Mouse (Mus musculus) gastrocnemius, adult 2 months (tissue): ENCODE results near the gene Ndufaf2. TPM values are rescaled to one million over a fixed set of nuclear protein-coding genes. Genes with fewer than 3 reads are reported as not detected.

Experiments used
- DNase-seq: peaks from one replicate; pipeline ENCODE4 v3.0.0; 2022
- H3K27ac ChIP-seq: fragments of 200-600 bp; 2 replicates; pipeline ENCODE4 v1.8.1; 2022; ENCODE audit warnings: mild to moderate bottlenecking
- H3K4me3 ChIP-seq: fragments of 200-600 bp; 2 replicates; pipeline ENCODE4 v1.8.1; 2022; ENCODE audit warnings: mild to moderate bottlenecking, moderate library complexity
- CTCF ChIP-seq: fragments of 200-600 bp; IDR thresholded peaks from 2 replicates; pipeline ENCODE4 v1.8.1; 2022; ENCODE audit warnings: antibody characterized with exemption, mild to moderate bottlenecking, moderate library complexity
- intact Hi-C: fragments of 180-260 bp; cut with DNase I; formaldehyde crosslinking; loops from one replicate; pipeline ENCODE4 v1.15.1; 2025
- total RNA-seq, 2 experiments: library from RNA; stranded (reverse); gene quantifications; 2 replicates each; pipeline ENCODE4 v1.2.3; 2021

The Ndufaf2 gene
- total RNA-seq, 2 experiments from 2014 or later = 13.4 to 20.2 TPM

GRCm38 (mm10) chr13:108063374-108064134, 94.9 kb downstream of the Ndufaf2 start:
- intact Hi-C loops = no loop called here
- Histone ChIP-seq H3K27ac (no peak overlapping the region), H3K4me3 (no peak overlapping the region)
- no peak for DNase-seq
- TF ChIP-seq CTCF = no peak

DNA sequence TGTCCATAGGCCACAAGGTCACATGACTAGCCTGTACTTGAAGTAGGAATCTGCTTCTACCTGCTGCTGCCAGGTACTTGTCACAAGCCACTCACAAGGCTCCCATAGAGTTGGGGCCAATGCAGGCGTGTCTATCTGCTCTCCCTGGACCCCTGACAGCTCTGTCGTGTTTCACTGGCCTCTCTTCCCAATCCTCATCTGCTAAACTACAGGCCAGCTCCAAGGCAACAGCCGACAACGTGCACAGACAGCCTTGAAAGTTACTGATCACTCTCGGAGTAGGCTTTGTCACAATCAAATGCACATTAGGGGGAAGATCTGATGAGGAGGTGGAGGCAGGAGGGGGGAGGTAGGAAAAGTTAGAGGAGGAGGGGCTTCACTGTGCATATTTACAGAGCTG, 95.5 kb downstream of the Ndufaf2 start:
- DNase-seq = no peak
- intact Hi-C loops = no loop called here
- TF ChIP-seq CTCF = no peak
- no peak overlapping the region for H3K4me3 ChIP-seq
- no peak overlapping the region for H3K27ac ChIP-seq

- Histone ChIP-seq H3K4me3 (no peak overlapping the region), H3K27ac (no peak overlapping the region)
- DNase-seq = no peak
- no peak for TF ChIP-seq CTCF
- intact Hi-C loops = no loop called here
These were observed 97.4 kb downstream of the Ndufaf2 start for GRCm38 (mm10) chr13:108060936-108061578.

- no peak for DNase-seq
- TF ChIP-seq CTCF = no peak
- Histone ChIP-seq H3K27ac (no peak overlapping the region), H3K4me3 (no peak overlapping the region)
- intact Hi-C loops = no loop called here
These were observed 98.0 kb downstream of the Ndufaf2 start for GRCm38 (mm10) chr13:108060286-108060885.

DNA sequence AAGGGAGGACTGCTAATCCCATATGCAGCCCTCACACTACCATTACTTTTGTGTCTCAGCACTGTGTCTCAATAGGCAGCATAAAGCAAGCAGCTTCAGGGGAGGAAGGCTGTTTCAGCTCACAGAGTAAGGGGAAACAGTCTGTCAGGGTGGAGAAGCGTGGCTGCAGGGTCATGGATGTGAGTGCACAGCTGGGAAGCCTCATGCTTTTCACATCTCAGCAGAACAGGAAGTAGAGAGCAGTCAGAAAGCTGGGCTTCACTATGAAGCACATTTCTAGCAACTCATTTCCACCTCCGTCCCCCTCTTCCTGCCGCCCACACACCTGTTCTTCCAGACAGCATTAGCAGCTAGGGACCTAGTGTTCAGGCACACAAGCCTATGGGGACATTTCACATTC, 101.5 kb downstream of the Ndufaf2 start:
- intact Hi-C loops = no loop called here
- H3K4me3 ChIP-seq = no peak overlapping the region
- no peak for TF ChIP-seq CTCF
- H3K27ac ChIP-seq = no peak overlapping the region
- DNase-seq = no peak

- DNase-seq = no peak
- no peak for TF ChIP-seq CTCF
- Histone ChIP-seq H3K4me3 (no peak overlapping the region), H3K27ac (no peak overlapping the region)
- intact Hi-C loops = no loop called here
These were observed 111.1 kb downstream of the Ndufaf2 start for GRCm38 (mm10) chr13:108047364-108047763.

- Histone ChIP-seq H3K4me3 (no peak overlapping the region), H3K27ac (no peak overlapping the region)
- intact Hi-C loops = no loop called here
- no peak for DNase-seq
- no peak for TF ChIP-seq CTCF
These were observed 111.5 kb downstream of the Ndufaf2 start for GRCm38 (mm10) chr13:108046891-108047290.

DNA sequence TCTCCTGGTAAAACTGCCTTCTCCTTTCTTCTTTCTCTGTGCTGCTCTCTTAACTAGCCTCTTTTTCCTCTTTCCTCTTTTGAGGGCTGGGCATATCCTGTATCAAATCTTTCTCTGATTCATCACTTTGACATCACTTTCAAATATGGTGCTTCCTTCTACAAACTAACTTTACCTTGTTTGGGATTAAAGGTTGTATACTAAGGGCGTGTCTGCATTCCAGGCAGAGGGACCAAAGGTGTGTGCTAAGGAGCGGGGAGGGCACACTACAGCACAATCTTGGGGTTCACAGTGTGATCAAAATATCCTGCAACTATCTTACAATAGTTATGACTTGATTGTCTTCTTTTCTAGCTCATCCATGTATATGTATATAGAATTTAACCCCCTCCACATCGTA, 112.4 kb downstream of the Ndufaf2 start:
- Histone ChIP-seq H3K4me3 (no peak overlapping the region), H3K27ac (no peak overlapping the region)
- intact Hi-C loops = no loop called here
- no peak for TF ChIP-seq CTCF
- DNase-seq = no peak

DNA sequence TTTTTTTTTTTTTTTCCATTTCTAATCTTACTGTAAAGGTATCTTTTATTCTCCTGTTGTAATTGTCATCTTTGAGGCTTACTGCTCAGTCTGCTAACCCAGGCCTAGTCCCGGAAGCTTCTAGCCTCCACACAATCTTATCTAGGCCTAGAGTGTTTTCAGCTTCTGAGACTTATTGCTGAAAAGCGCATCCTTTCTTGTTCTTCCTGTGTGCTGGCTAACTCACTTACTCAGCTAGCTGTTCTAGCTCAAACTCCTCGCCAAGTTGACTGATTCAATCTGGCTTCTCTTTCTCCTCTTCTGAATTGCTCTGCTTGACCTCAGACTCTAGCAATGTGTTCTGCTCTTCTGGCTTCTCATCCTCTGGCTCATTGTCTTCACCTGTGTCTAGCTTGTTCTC, 112.8 kb downstream of the Ndufaf2 start:
- no peak for DNase-seq
- no peak overlapping the region for H3K27ac ChIP-seq
- no peak for TF ChIP-seq CTCF
- intact Hi-C loops = loop anchor here (2.0 kb wide), 2 partner anchors 155 to 215 kb away; no protein-coding TSS in a partner anchor
- peak overlapping the region; percentile 99; the same call in 1 of the 2 replicates for H3K4me3 ChIP-seq

GRCm38 (mm10) chr13:108044222-108044941, 114.0 kb downstream of the Ndufaf2 start, which contains the start of gene Smim15:
Gene Smim15 (plus strand): TSS chr13:108044446.
- peak; percentile 93 for DNase-seq
- H3K27ac ChIP-seq = peak within 1 kb of the TSS; percentile 94
- peak within 1 kb of the TSS; percentile 99 for H3K4me3 ChIP-seq
- intact Hi-C loops = loop anchor here (2.0 to 5.0 kb wide), 4 partner anchors 108 to 582 kb away; no protein-coding TSS in a partner anchor
- TF ChIP-seq CTCF = no peak

GRCm38 (mm10) chr13:108043431-108044221, 114.8 kb downstream of the Ndufaf2 start:
- Histone ChIP-seq H3K4me3 (peak overlapping the region; percentile 99), H3K27ac (peak overlapping the region; percentile 94)
- TF ChIP-seq CTCF = peak; percentile 34
- intact Hi-C loops = loop anchor here (2.0 to 5.0 kb wide), 4 partner anchors 109 to 581 kb away; no protein-coding TSS in a partner anchor
- DNase-seq = no peak

DNA sequence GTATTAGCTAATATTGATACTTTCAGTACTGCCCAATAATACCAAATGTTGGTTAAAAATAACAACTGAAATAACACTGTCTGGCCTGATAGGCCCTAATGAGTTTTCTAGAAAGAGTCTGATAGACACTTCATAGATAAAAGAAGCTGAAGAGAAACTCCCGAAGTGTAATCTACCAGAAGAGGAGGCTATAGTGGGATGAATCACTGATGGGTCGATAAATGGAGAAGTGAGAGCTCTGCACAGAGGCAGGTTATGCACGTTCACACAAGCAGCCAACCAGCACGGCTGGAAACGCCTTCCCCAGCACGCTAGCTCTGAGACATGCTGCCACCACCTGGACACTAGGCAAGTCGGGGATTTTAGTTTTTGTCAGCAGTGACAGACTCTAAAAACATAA, 117.1 kb downstream of the Ndufaf2 start:
- H3K4me3 ChIP-seq = no peak overlapping the region
- peak; percentile 68 for DNase-seq
- intact Hi-C loops = loop anchor here (5.0 kb wide), 2 partner anchors 111 to 579 kb away; no protein-coding TSS in a partner anchor
- no peak overlapping the region for H3K27ac ChIP-seq
- peak; percentile 61 for TF ChIP-seq CTCF
